Mouse (Mus musculus): ENCODE measurements around the gene Gm9747. TPM values are rescaled to one million over a fixed set of nuclear protein-coding genes. Genes with fewer than 3 reads are reported as not detected.

The Gm9747 gene
- total RNA-seq (2014; rRNA removed; ENCODE audit: low replicate concordance), result not detected in 2 replicates
- polyA plus RNA-seq (2015; fragmentation: Nextera tagmentation; extraction: Ambion mirVana), result 15.6 and 17.1 TPM in 2 replicates

- DNase-seq (ENCODE audit: low spot score), result no peak
- Histone ChIP-seq H3K36me3 (replicated peaks; ENCODE audit: control insufficient read depth, insufficient read depth, low read length) (peaks cover 26% of the 10 kb centered on the region), H3K9me3 (replicated peaks; ENCODE audit: control insufficient read depth, low read length) (no peaks in the 10 kb centered on the region), H3K4me3 (ENCODE audit: low read depth, low read length) (no peak within 1 kb of the TSS), H3K27me3 (ENCODE audit: control insufficient read depth, insufficient read depth, low read length) (no peaks in the 10 kb centered on the region), H3K4me2 (ENCODE audit: low read depth, low read length) (no peak within 1 kb of the TSS), H3K4me1 (ENCODE audit: control insufficient read depth, insufficient read depth) (no peaks in the 10 kb centered on the region), H3K9ac (replicated peaks; ENCODE audit: low read depth, low read length) (no peak within 1 kb of the TSS), H3K27ac (ENCODE audit: low read depth) (no peak within 1 kb of the TSS)
- WGBS, result 91% methylated on average over 3 of the region's 3 CpGs
- ATAC-seq (ENCODE audit: insufficient read depth, low read depth), result no peak
- no peak for TF ChIP-seq CTCF (IDR thresholded peaks at IDR 0.05; ENCODE audit: low read depth)
- TF ChIP-seq EP300 (IDR thresholded peaks at IDR 0.05; ENCODE audit: low read depth), result no peak
Measured at GRCm38 (mm10) chr1:82232812-82233211, at the start of gene Gm9747. Gene Gm9747 (plus strand): TSS chr1:82233112.

GRCm38 (mm10) chr1:82183913-82184442, 48.9 kb upstream of the Gm9747 start:
- Histone ChIP-seq H3K27me3 (ENCODE audit: control insufficient read depth, insufficient read depth, low read length) (no peaks in the 10 kb centered on the region), H3K4me2 (ENCODE audit: low read depth, low read length) (no peak overlapping the region), H3K27ac (ENCODE audit: low read depth) (peak overlapping the region; percentile 20; the same call in 1 of the 2 replicates), H3K4me1 (ENCODE audit: control insufficient read depth, insufficient read depth) (peaks cover 8% of the 10 kb centered on the region; the same call in 1 of the 2 replicates), H3K4me3 (ENCODE audit: low read depth, low read length) (no peak overlapping the region), H3K9ac (replicated peaks; ENCODE audit: low read depth, low read length) (no peak overlapping the region), H3K9me3 (replicated peaks; ENCODE audit: control insufficient read depth, low read length) (no peaks in the 10 kb centered on the region), H3K36me3 (replicated peaks; ENCODE audit: control insufficient read depth, insufficient read depth, low read length) (no peaks in the 10 kb centered on the region)
- WGBS, result 37% methylated on average over 8 of the region's 8 CpGs
- TF ChIP-seq EP300 (IDR thresholded peaks at IDR 0.05; ENCODE audit: low read depth) (no peak), CTCF (IDR thresholded peaks at IDR 0.05; ENCODE audit: low read depth) (no peak)
- no peak for DNase-seq (ENCODE audit: low spot score)
- no peak for ATAC-seq (ENCODE audit: insufficient read depth, low read depth)

- H3K27me3 ChIP-seq (ENCODE audit: control insufficient read depth, insufficient read depth, low read length), result no peaks in the 10 kb centered on the region
- 83% methylated on average over 10 of the region's 10 CpGs for WGBS
- no peak overlapping the region for H3K4me2 ChIP-seq (ENCODE audit: low read depth, low read length)
- peaks cover 11% of the 10 kb centered on the region; the same call in 1 of the 2 replicates for H3K4me1 ChIP-seq (ENCODE audit: control insufficient read depth, insufficient read depth)
- no peak overlapping the region for H3K4me3 ChIP-seq (ENCODE audit: low read depth, low read length)
- no peak overlapping the region for H3K27ac ChIP-seq (ENCODE audit: low read depth)
- no peak for DNase-seq (ENCODE audit: low spot score)
- H3K9me3 ChIP-seq (replicated peaks; ENCODE audit: control insufficient read depth, low read length), result no peaks in the 10 kb centered on the region
- no peak for TF ChIP-seq EP300 (IDR thresholded peaks at IDR 0.05; ENCODE audit: low read depth)
- no peak for TF ChIP-seq CTCF (IDR thresholded peaks at IDR 0.05; ENCODE audit: low read depth)
- H3K9ac ChIP-seq (replicated peaks; ENCODE audit: low read depth, low read length), result no peak overlapping the region
- no peaks in the 10 kb centered on the region for H3K36me3 ChIP-seq (replicated peaks; ENCODE audit: control insufficient read depth, insufficient read depth, low read length)
- no peak for ATAC-seq (ENCODE audit: insufficient read depth, low read depth)
Measured at GRCm38 (mm10) chr1:82188549-82189231, 44.2 kb upstream of the Gm9747 start.

GRCm38 (mm10) chr1:82189516-82189915, 43.4 kb upstream of the Gm9747 start:
- Histone ChIP-seq H3K36me3 (replicated peaks; ENCODE audit: control insufficient read depth, insufficient read depth, low read length) (no peaks in the 10 kb centered on the region), H3K27ac (ENCODE audit: low read depth) (no peak overlapping the region), H3K9ac (replicated peaks; ENCODE audit: low read depth, low read length) (no peak overlapping the region), H3K4me1 (ENCODE audit: control insufficient read depth, insufficient read depth) (peaks cover 6% of the 10 kb centered on the region; the same call in 1 of the 2 replicates), H3K4me3 (ENCODE audit: low read depth, low read length) (no peak overlapping the region), H3K27me3 (ENCODE audit: control insufficient read depth, insufficient read depth, low read length) (no peaks in the 10 kb centered on the region), H3K4me2 (ENCODE audit: low read depth, low read length) (no peak overlapping the region), H3K9me3 (replicated peaks; ENCODE audit: control insufficient read depth, low read length) (no peaks in the 10 kb centered on the region)
- ATAC-seq (ENCODE audit: insufficient read depth, low read depth), result no peak
- 38% methylated on average over 3 of the region's 3 CpGs for WGBS
- TF ChIP-seq CTCF (IDR thresholded peaks at IDR 0.05; ENCODE audit: low read depth) (no peak), EP300 (IDR thresholded peaks at IDR 0.05; ENCODE audit: low read depth) (no peak)
- DNase-seq (ENCODE audit: low spot score), result no peak

GRCm38 (mm10) chr1:82191579-82191978, 41.3 kb upstream of the Gm9747 start:
- Histone ChIP-seq H3K27me3 (ENCODE audit: control insufficient read depth, insufficient read depth, low read length) (no peaks in the 10 kb centered on the region), H3K4me1 (ENCODE audit: control insufficient read depth, insufficient read depth) (peaks cover 6% of the 10 kb centered on the region; the same call in 1 of the 2 replicates), H3K4me2 (ENCODE audit: low read depth, low read length) (no peak overlapping the region), H3K9ac (replicated peaks; ENCODE audit: low read depth, low read length) (no peak overlapping the region), H3K9me3 (replicated peaks; ENCODE audit: control insufficient read depth, low read length) (no peaks in the 10 kb centered on the region), H3K4me3 (ENCODE audit: low read depth, low read length) (no peak overlapping the region), H3K36me3 (replicated peaks; ENCODE audit: control insufficient read depth, insufficient read depth, low read length) (no peaks in the 10 kb centered on the region), H3K27ac (ENCODE audit: low read depth) (no peak overlapping the region)
- WGBS, result 34% methylated on average over 3 of the region's 3 CpGs
- no peak for ATAC-seq (ENCODE audit: insufficient read depth, low read depth)
- TF ChIP-seq CTCF (IDR thresholded peaks at IDR 0.05; ENCODE audit: low read depth), result no peak
- no peak for DNase-seq (ENCODE audit: low spot score)
